Mouse (Mus musculus): ENCODE measurements around the gene Grk2. TPM values are rescaled to one million over a fixed set of nuclear protein-coding genes. Genes with fewer than 3 reads are reported as not detected.
A peak's percentile ranks its signal among the peaks of the same experiment; 100 is the strongest.

Grk2 gene
- total RNA-seq (2017), result 147 and 234 TPM in 2 replicates

GRCm38 (mm10) chr19:4306190-4306577 is at the start of gene Grk2:
TSS of gene Grk2 (minus strand) at chr19:4306222.
- 0 out of 4 replicates have a peak, but pooled peaks of 1 of the 2 experiments have one; percentile 29 for ATAC-seq (replicated peaks in 1 of 2; ENCODE audit: insufficient read depth in 1 of 2, low FRiP score in 2 of 2, low TSS enrichment in 1 of 2, low read depth in 1 of 2, poor library complexity in 2 of 2, severe bottlenecking in 2 of 2)

- ATAC-seq (replicated peaks in 1 of 2; ENCODE audit: insufficient read depth in 1 of 2, low FRiP score in 2 of 2, low TSS enrichment in 1 of 2, low read depth in 1 of 2, poor library complexity in 2 of 2, severe bottlenecking in 2 of 2), result no peak
These were observed 43.4 kb upstream of the Grk2 start for GRCm38 (mm10) chr19:4349455-4349854.

GRCm38 (mm10) chr19:4346479-4346878 is 40.5 kb upstream of the Grk2 start:
- ATAC-seq (replicated peaks in 1 of 2; ENCODE audit: insufficient read depth in 1 of 2, low FRiP score in 2 of 2, low TSS enrichment in 1 of 2, low read depth in 1 of 2, poor library complexity in 2 of 2, severe bottlenecking in 2 of 2), result no peak

GRCm38 (mm10) chr19:4338162-4338561 is 32.1 kb upstream of the Grk2 start:
- peak; percentile 54 to 65 for ATAC-seq (replicated peaks in 1 of 2; ENCODE audit: insufficient read depth in 1 of 2, low FRiP score in 2 of 2, low TSS enrichment in 1 of 2, low read depth in 1 of 2, poor library complexity in 2 of 2, severe bottlenecking in 2 of 2)

- ATAC-seq (replicated peaks in 1 of 2; ENCODE audit: insufficient read depth in 1 of 2, low FRiP score in 2 of 2, low TSS enrichment in 1 of 2, low read depth in 1 of 2, poor library complexity in 2 of 2, severe bottlenecking in 2 of 2), result peak; percentile 97 to 98
These were observed 27.8 kb upstream of the Grk2 start for GRCm38 (mm10) chr19:4333791-4334190.

- ATAC-seq (replicated peaks in 1 of 2; ENCODE audit: insufficient read depth in 1 of 2, low FRiP score in 2 of 2, low TSS enrichment in 1 of 2, low read depth in 1 of 2, poor library complexity in 2 of 2, severe bottlenecking in 2 of 2), result 0 out of 4 replicates have a peak, but pooled peaks of 1 of the 2 experiments have one; percentile 2
These were observed 27.2 kb upstream of the Grk2 start for GRCm38 (mm10) chr19:4333100-4333775.

- ATAC-seq (replicated peaks in 1 of 2; ENCODE audit: insufficient read depth in 1 of 2, low FRiP score in 2 of 2, low TSS enrichment in 1 of 2, low read depth in 1 of 2, poor library complexity in 2 of 2, severe bottlenecking in 2 of 2), result peak in 1 of 2 experiments; percentile 26; a peak in 2 of 4 replicates
These were observed 26.6 kb upstream of the Grk2 start for GRCm38 (mm10) chr19:4332653-4333052.

- no peak for ATAC-seq (replicated peaks in 1 of 2; ENCODE audit: insufficient read depth in 1 of 2, low FRiP score in 2 of 2, low TSS enrichment in 1 of 2, low read depth in 1 of 2, poor library complexity in 2 of 2, severe bottlenecking in 2 of 2)
These were observed 25.3 kb upstream of the Grk2 start for GRCm38 (mm10) chr19:4331273-4331672.

- ATAC-seq (replicated peaks in 1 of 2; ENCODE audit: insufficient read depth in 1 of 2, low FRiP score in 2 of 2, low TSS enrichment in 1 of 2, low read depth in 1 of 2, poor library complexity in 2 of 2, severe bottlenecking in 2 of 2), result no peak
These were observed 24.6 kb upstream of the Grk2 start for GRCm38 (mm10) chr19:4330603-4331002.

- no peak for ATAC-seq (replicated peaks in 1 of 2; ENCODE audit: insufficient read depth in 1 of 2, low FRiP score in 2 of 2, low TSS enrichment in 1 of 2, low read depth in 1 of 2, poor library complexity in 2 of 2, severe bottlenecking in 2 of 2)
These were observed 22.8 kb upstream of the Grk2 start for GRCm38 (mm10) chr19:4328737-4329304.

- ATAC-seq (replicated peaks in 1 of 2; ENCODE audit: insufficient read depth in 1 of 2, low FRiP score in 2 of 2, low TSS enrichment in 1 of 2, low read depth in 1 of 2, poor library complexity in 2 of 2, severe bottlenecking in 2 of 2), result no peak
These were observed 20.9 kb upstream of the Grk2 start for GRCm38 (mm10) chr19:4326881-4327280.

GRCm38 (mm10) chr19:4326106-4326505 is 20.1 kb upstream of the Grk2 start:
- no peak for ATAC-seq (replicated peaks in 1 of 2; ENCODE audit: insufficient read depth in 1 of 2, low FRiP score in 2 of 2, low TSS enrichment in 1 of 2, low read depth in 1 of 2, poor library complexity in 2 of 2, severe bottlenecking in 2 of 2)

- 0 out of 4 replicates have a peak, but pooled peaks of 1 of the 2 experiments have one; percentile 29 for ATAC-seq (replicated peaks in 1 of 2; ENCODE audit: insufficient read depth in 1 of 2, low FRiP score in 2 of 2, low TSS enrichment in 1 of 2, low read depth in 1 of 2, poor library complexity in 2 of 2, severe bottlenecking in 2 of 2)
These were observed 16.1 kb upstream of the Grk2 start for GRCm38 (mm10) chr19:4322134-4322533.

GRCm38 (mm10) chr19:4321622-4322021 is 15.6 kb upstream of the Grk2 start:
- ATAC-seq (replicated peaks in 1 of 2; ENCODE audit: insufficient read depth in 1 of 2, low FRiP score in 2 of 2, low TSS enrichment in 1 of 2, low read depth in 1 of 2, poor library complexity in 2 of 2, severe bottlenecking in 2 of 2), result no peak

GRCm38 (mm10) chr19:4319272-4319671 is 13.2 kb upstream of the Grk2 start:
- no peak for ATAC-seq (replicated peaks in 1 of 2; ENCODE audit: insufficient read depth in 1 of 2, low FRiP score in 2 of 2, low TSS enrichment in 1 of 2, low read depth in 1 of 2, poor library complexity in 2 of 2, severe bottlenecking in 2 of 2)

- ATAC-seq (replicated peaks in 1 of 2; ENCODE audit: insufficient read depth in 1 of 2, low FRiP score in 2 of 2, low TSS enrichment in 1 of 2, low read depth in 1 of 2, poor library complexity in 2 of 2, severe bottlenecking in 2 of 2), result no peak
These were observed 11.2 kb upstream of the Grk2 start for GRCm38 (mm10) chr19:4317181-4317580.

- no peak; a peak in 1 of 4 replicates for ATAC-seq (replicated peaks in 1 of 2; ENCODE audit: insufficient read depth in 1 of 2, low FRiP score in 2 of 2, low TSS enrichment in 1 of 2, low read depth in 1 of 2, poor library complexity in 2 of 2, severe bottlenecking in 2 of 2)
These were observed 9.4 kb upstream of the Grk2 start for GRCm38 (mm10) chr19:4315223-4315944.

GRCm38 (mm10) chr19:4309776-4310185 is 3.8 kb upstream of the Grk2 start:
- ATAC-seq (replicated peaks in 1 of 2; ENCODE audit: insufficient read depth in 1 of 2, low FRiP score in 2 of 2, low TSS enrichment in 1 of 2, low read depth in 1 of 2, poor library complexity in 2 of 2, severe bottlenecking in 2 of 2), result peak; percentile 61 to 68; a peak in 3 of 4 replicates

Measured in hematopoietic stem cell, adult 5-6 weeks (primary cell).